Mouse (Mus musculus) stomach, postnatal 0 days (tissue): ENCODE results near the gene Grin2d. TPM values are rescaled to one million over a fixed set of nuclear protein-coding genes. Genes with fewer than 3 reads are reported as not detected.
A peak's percentile ranks its signal among the peaks of the same experiment; 100 is the strongest.

ENCODE experiments used
- ATAC-seq: fragments of 200-750 bp; cut with Nextera tagmentation; 2 replicates; pipeline ENCODE4 v1.8.0; 2017; ENCODE audit not compliant: low FRiP score, low TSS enrichment
- DNase-seq: peaks from one replicate; pipeline ENCODE4 v3.0.0-alpha.2; 2016; ENCODE audit warnings: low spot score
- H3K27ac ChIP-seq: fragments of 300-500 bp; sonication (generic); replicated peaks from 2 replicates; pipeline ENCODE4 v1.5.1; 2014; ENCODE audit warnings: mild to moderate bottlenecking, control low read depth
- H3K27me3 ChIP-seq: fragments of 300-500 bp; sonication (generic); 2 replicates; pipeline ENCODE4 v1.6.1; 2014; ENCODE audit warnings: low read length; ENCODE audit not compliant: control insufficient read depth, insufficient read depth
- H3K36me3 ChIP-seq: fragments of 300-500 bp; sonication (generic); 2 replicates; pipeline ENCODE4 v1.6.1; 2014; ENCODE audit warnings: low read length, mixed read lengths; ENCODE audit not compliant: control insufficient read depth, insufficient read depth
- H3K4me1 ChIP-seq: fragments of 300-500 bp; sonication (generic); replicated peaks from 2 replicates; pipeline ENCODE4 v1.6.1; 2014; ENCODE audit warnings: antibody characterized with exemption; ENCODE audit not compliant: control insufficient read depth, insufficient read depth
- H3K4me2 ChIP-seq: fragments of 300-500 bp; sonication (generic); replicated peaks from 2 replicates; pipeline ENCODE4 v1.6.1; 2014; ENCODE audit warnings: low read depth, mild to moderate bottlenecking, control low read depth, moderate library complexity
- H3K4me3 ChIP-seq: fragments of 300-500 bp; sonication (generic); 2 replicates; pipeline ENCODE4 v1.5.1; 2014; ENCODE audit warnings: low read depth, low read length, control low read depth
- H3K9ac ChIP-seq: fragments of 300-500 bp; sonication (generic); 2 replicates; pipeline ENCODE4 v1.6.1; 2014; ENCODE audit warnings: mild to moderate bottlenecking, low read length, control low read depth, mixed read lengths
- H3K9me3 ChIP-seq: fragments of 300-500 bp; sonication (generic); 2 replicates; pipeline ENCODE4 v1.6.1; 2016; ENCODE audit warnings: low read length; ENCODE audit not compliant: control insufficient read depth
- CTCF ChIP-seq: IDR thresholded peaks from 2 replicates; pipeline ENCODE4 v1.5.1; 2016; ENCODE audit warnings: antibody characterized with exemption, low read depth, mild to moderate bottlenecking, moderate library complexity
- EP300 ChIP-seq: optimal IDR thresholded peaks from 2 replicates; pipeline ENCODE3; 2016; ENCODE audit warnings: antibody characterized with exemption
- WGBS: fragments of 180-500 bp; shearing (Covaris S2); extraction: QIAGEN DNeasy Blood & Tissue Kit; methylation state at CpG from one replicate; pipeline ENCODE4 v1.1.7; 2014; 5-methylcytosine and 5-hydroxymethylcytosine counted together
- polyA plus RNA-seq: library from polyadenylated mRNA; unstranded; fragments of >200 nt; fragmentation: Nextera tagmentation; extraction: Ambion mirVana; gene quantifications from 2 replicates; pipeline ENCODE4 v1.2.1, GENCODE M21; 2015

Gene Grin2d
- polyA plus RNA-seq, 1 experiment from 2014 or later, result 0.35 TPM

DNA sequence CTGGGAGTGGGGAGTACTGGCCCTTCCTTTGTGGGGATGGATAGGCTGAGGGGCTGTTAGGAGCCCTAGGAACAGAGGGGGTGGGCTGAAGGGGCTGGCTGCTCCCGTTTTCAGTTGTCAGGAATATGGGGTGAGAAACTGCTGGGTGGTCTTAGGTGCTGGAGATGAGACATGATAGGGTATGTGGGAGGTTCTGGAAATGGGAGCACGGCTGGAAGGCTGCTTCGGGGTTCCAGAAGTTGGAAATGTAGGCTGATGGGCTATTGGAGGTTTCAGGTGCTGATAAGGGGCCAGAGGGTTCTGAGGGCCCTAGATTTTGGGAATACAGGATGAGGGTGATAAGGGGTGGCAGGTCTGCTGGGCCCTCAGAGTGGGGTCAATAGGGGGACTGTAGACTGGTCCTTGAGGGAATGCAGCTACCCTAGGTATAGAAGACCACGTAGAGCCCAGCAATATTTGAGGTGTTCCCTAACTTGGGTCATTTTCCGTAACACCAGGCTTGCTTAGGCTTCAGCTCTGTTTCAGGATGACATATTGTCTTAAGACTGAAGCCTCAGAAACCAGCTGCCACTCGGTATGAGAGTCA is 17.8 kb upstream of the Grin2d start:
- Histone ChIP-seq H3K36me3 (no peaks in the 10 kb centered on the region), H3K27ac (no peak overlapping the region), H3K27me3 (no peaks in the 10 kb centered on the region), H3K4me2 (0 out of 2 replicates have a peak overlapping the region, but pooled peaks have one; percentile 35), H3K9ac (no peak overlapping the region), H3K4me3 (0 out of 2 replicates have a peak overlapping the region, but pooled peaks have one; percentile 8), H3K9me3 (no peaks in the 10 kb centered on the region), H3K4me1 (no peaks in the 10 kb centered on the region; the same call in 1 of the 2 replicates)
- DNase-seq (no peak), ATAC-seq (peak; percentile 1; the same call in 1 of the 2 replicates)
- TF ChIP-seq EP300 (no peak), CTCF (no peak)
- 77% methylated on average over 6 of the region's 6 CpGs for WGBS

DNA sequence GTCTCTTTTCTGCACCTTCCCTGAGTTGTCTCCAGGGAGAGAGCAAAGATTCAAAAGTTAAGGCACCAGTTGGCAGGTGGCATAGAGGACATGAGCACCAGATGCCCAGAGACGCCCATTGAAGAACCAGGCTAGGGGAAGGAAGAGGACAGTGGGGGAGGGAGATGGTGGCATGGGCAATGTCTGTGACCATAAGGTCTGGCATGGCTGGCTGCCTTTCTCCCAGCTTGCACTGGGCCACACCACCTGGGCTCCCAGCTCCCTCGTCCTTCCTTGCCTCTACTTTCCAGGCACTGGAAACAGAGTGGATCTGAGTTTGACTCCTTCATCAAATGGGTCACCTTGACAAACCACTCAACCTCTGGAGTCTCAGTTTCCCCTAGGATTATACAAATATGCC is 14.5 kb upstream of the Grin2d start:
- no peak overlapping the region for H3K4me2 ChIP-seq
- 92% methylated on average over 2 of the region's 2 CpGs for WGBS
- no peak overlapping the region for H3K27ac ChIP-seq
- H3K36me3 ChIP-seq, result no peaks in the 10 kb centered on the region
- no peak for TF ChIP-seq EP300
- TF ChIP-seq CTCF, result no peak
- ATAC-seq, result no peak
- no peaks in the 10 kb centered on the region; the same call in 1 of the 2 replicates for H3K4me1 ChIP-seq
- no peak overlapping the region for H3K4me3 ChIP-seq
- H3K9ac ChIP-seq, result no peak overlapping the region
- H3K9me3 ChIP-seq, result no peaks in the 10 kb centered on the region
- DNase-seq, result no peak
- H3K27me3 ChIP-seq, result no peaks in the 10 kb centered on the region

DNA sequence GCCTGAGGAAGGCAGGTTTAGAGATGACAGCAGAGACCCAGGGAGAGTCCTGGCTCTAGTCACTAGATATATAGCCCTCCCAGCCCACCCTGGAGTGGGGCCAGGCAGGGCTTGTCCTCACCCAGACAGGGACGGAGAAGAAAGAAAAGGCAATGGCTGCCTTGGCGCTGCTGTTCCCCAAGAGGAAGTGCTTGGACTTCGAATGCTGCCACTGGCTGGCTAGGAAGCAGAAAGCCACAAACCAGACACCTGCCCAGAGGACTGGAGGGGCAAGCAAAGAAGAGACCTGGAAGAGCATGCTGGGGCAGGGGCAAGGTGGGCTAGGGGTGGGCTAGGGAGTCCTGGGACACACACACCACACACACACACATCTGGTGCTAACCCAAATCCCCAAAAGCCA is 9.1 kb upstream of the Grin2d start:
- H3K27ac ChIP-seq, result no peak overlapping the region
- TF ChIP-seq CTCF (no peak), EP300 (no peak)
- ATAC-seq (no peak), DNase-seq (no peak)
- no peaks in the 10 kb centered on the region for H3K27me3 ChIP-seq
- H3K4me2 ChIP-seq, result no peak overlapping the region
- no peak overlapping the region for H3K4me3 ChIP-seq
- H3K9me3 ChIP-seq, result no peaks in the 10 kb centered on the region
- WGBS, result 45% methylated on average over 3 of the region's 3 CpGs
- H3K9ac ChIP-seq, result no peak overlapping the region
- no peaks in the 10 kb centered on the region for H3K4me1 ChIP-seq
- peaks cover 20% of the 10 kb centered on the region for H3K36me3 ChIP-seq

DNA sequence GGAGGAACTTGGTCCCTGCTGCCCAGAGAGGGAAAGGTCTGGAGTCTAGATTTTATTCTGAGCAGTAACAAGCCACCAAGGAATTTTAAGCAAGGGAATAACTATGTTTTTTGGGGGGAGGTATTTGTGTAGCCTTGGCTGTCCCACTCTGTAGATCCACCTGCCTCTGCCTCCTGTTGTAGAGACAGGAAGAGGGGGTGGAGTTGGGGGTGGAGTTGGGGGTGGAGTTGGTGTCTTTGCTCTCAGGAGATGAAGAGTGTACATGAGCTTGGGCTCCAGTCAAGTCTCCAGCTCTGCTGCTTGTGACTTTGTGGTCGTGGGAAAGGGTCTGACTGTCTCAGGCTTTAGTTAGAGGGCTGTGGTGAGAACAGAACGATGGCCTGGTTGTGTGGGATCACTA is 2.8 kb upstream of the Grin2d start:
- Histone ChIP-seq H3K36me3 (peaks cover 58% of the 10 kb centered on the region), H3K4me1 (no peaks in the 10 kb centered on the region), H3K4me3 (no peak overlapping the region), H3K9ac (no peak overlapping the region), H3K9me3 (no peaks in the 10 kb centered on the region), H3K27ac (no peak overlapping the region), H3K4me2 (no peak overlapping the region), H3K27me3 (no peaks in the 10 kb centered on the region)
- TF ChIP-seq EP300, result no peak
- TF ChIP-seq CTCF, result no peak
- ATAC-seq, result no peak
- WGBS, result 91% methylated on average over 2 of the region's 2 CpGs
- no peak for DNase-seq

DNA sequence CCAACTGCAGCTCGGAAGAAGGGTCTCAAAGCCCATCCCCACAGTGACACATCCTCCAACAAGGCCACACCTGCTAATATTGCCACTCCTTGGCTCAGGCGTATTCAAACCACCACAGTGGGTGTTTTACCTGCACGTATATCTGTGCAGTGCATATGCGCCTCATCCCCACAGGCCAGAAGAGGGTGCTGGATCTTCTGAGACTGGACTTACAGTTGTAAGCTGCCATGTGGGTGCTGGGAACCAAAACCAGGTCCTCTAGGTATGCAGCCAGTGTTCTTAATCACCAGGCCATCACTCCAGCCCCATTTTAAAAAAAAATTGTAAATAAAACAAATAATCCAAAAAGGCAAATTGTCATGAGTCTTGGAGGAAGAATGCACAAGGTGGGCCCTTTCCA is 2.4 kb upstream of the Grin2d start:
- no peak for DNase-seq
- no peak overlapping the region for H3K4me2 ChIP-seq
- 98% methylated on average over 4 of the region's 4 CpGs for WGBS
- no peak overlapping the region for H3K4me3 ChIP-seq
- no peak for ATAC-seq
- no peak overlapping the region for H3K27ac ChIP-seq
- no peak overlapping the region for H3K9ac ChIP-seq
- no peak for TF ChIP-seq EP300
- no peak for TF ChIP-seq CTCF
- no peaks in the 10 kb centered on the region; the same call in 1 of the 2 replicates for H3K4me1 ChIP-seq
- H3K36me3 ChIP-seq, result peaks cover 63% of the 10 kb centered on the region
- H3K27me3 ChIP-seq, result no peaks in the 10 kb centered on the region
- no peaks in the 10 kb centered on the region for H3K9me3 ChIP-seq

DNA sequence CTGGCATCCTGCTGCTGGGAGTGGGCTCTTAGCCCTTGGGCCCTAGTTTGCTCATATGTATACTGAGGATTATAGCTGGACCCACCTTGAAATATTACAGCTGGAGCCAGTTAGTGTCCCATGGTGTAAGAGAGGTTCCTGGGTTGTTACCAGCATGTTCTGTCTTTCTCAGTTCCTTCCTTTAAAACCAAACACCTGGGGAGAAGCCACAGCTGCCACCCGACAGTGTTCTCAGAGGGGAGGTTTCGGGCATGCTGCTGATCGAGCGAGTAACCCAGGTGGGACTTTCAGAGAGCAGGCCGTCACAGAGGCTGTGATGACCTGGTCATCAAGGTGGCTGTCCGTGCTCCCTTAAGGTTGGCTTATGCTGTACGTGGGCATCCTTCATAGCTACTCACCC is 1.3 kb downstream of the Grin2d start:
- H3K36me3 ChIP-seq, result peaks cover 48% of the 10 kb centered on the region
- no peak for DNase-seq
- H3K4me2 ChIP-seq, result no peak overlapping the region
- H3K4me3 ChIP-seq, result no peak overlapping the region
- 95% methylated on average over 7 of the region's 7 CpGs for WGBS
- no peak overlapping the region for H3K9ac ChIP-seq
- H3K27ac ChIP-seq, result no peak overlapping the region
- H3K4me1 ChIP-seq, result peaks cover 3% of the 10 kb centered on the region
- no peak for TF ChIP-seq EP300
- TF ChIP-seq CTCF, result no peak
- H3K27me3 ChIP-seq, result no peaks in the 10 kb centered on the region
- no peak for ATAC-seq
- H3K9me3 ChIP-seq, result no peaks in the 10 kb centered on the region
